Mouse (Mus musculus) ovary, adult 10 weeks (tissue): ENCODE data around the gene Ppcdc. TPM values are rescaled to one million over a fixed set of nuclear protein-coding genes. Genes with fewer than 3 reads are reported as not detected.

Experiments
- polyA plus RNA-seq: library from polyadenylated mRNA; stranded (reverse); fragments of 350-450 nt; fragmentation: Illumina TruSeq; extraction: RNeasy Lipid Tissue Mini Kit (QIAGEN cat#74804); gene quantifications from one replicate; pipeline ENCODE4 v1.2.3, GENCODE M21; 2014

The Ppcdc gene
- 2.3 TPM for polyA plus RNA-seq

DNA sequence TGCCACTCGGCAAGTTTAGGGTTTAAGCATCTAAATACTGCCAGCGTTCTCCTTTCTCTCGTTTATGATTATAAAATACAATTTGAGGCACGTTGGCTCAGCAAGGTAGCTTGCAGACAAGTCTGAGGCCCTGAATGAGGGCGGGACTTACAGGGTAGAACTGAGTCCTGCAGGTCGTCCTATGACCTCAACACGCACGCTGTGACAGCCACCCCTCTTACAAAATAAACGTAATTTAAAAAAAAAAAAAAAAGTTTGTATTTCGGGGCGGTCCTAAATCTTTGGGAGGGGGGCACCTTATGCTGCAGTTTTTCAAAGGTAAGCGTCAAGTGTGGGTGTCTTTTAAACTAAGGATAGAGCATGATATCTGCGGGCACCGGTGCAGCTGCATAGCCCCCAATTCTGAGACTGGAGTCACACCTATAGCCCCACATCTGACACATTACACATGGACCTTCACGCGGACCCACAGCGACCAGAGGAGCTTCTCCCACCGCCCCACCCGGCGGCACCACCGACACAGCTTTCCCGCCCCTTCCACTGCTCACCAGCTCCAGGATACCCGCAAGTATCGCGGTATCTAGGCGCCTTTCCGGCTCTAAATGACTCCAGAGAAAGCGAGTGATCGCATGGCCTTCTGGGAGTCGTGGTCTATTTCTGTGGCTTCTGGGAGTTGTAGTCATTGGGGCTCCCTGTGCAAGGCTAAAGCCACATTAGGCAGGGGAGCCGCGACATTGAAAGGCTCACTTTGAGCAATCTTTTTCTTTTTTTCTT lies at the start of gene Ppcdc:
Gene Ppcdc, minus strand, starts transcription at position 603 of the 774 bp plus-strand sequence.

GRCm38 (mm10) chr9:57467896-57468549 lies 28.1 kb upstream of the Ppcdc start, which contains the start of gene Scamp5:
TSS of gene Scamp5 (minus strand) at chr9:57468060.

Other genes starting within 250 kb of the Ppcdc start
- gene Trcg1, start 203.6 kb downstream of the Ppcdc start, polyA plus RNA-seq = not detected
- gene 1700017B05Rik, start 177.5 kb downstream of the Ppcdc start, polyA plus RNA-seq = 2.1 TPM
- gene Scamp5, start 27.9 kb upstream of the Ppcdc start, polyA plus RNA-seq = 3.6 TPM
- gene Rpp25, start 63.9 kb upstream of the Ppcdc start, polyA plus RNA-seq = 1.9 TPM
- 247 TPM for gene Cox5a, start 81.2 kb upstream of the Ppcdc start, polyA plus RNA-seq
- gene Fam219b, start 97.4 kb upstream of the Ppcdc start, polyA plus RNA-seq = 7.9 TPM
- 8.7 TPM for gene Mpi, start 112.6 kb upstream of the Ppcdc start, polyA plus RNA-seq
- 16.2 TPM for gene Scamp2, start 120.8 kb upstream of the Ppcdc start, polyA plus RNA-seq
- 4.5 TPM for gene Ulk3, start 149.3 kb upstream of the Ppcdc start, polyA plus RNA-seq
- gene Cplx3, start 166.2 kb upstream of the Ppcdc start, polyA plus RNA-seq = not detected
- gene Lman1l, start 180.7 kb upstream of the Ppcdc start, polyA plus RNA-seq = not detected
- 3.6 TPM for gene Csk, start 213.5 kb upstream of the Ppcdc start, polyA plus RNA-seq
- gene Cyp1a2, start 243.6 kb upstream of the Ppcdc start, polyA plus RNA-seq = not detected
- not detected for gene Cyp1a1, start 247.8 kb upstream of the Ppcdc start, polyA plus RNA-seq